Comparison of ENCODE assay signal across 13 mouse cellular contexts in genomic region chr11:115857936-115858335, GRCm38 (mm10). TPM values are rescaled to one million over a fixed set of nuclear protein-coding genes. Genes with fewer than 3 reads are reported as not detected.
A peak's percentile ranks its signal among the peaks of the same experiment; 100 is the strongest.
DNase-seq lines count a peak whose midpoint lies in the region; ATAC-seq lines count a peak whose summit lies in the region.
"Had no signal": no experiment of that assay in that cellular context is flagged by ENCODE, and none has a peak within 500 bp of the region (broad histone marks: within the 10 kb centered on the region; RNA-seq: fewer than 3 reads in every experiment).

No protein-coding gene starts in this region.

- 0 out of 2 replicates have a peak overlapping the region, but pooled peaks have one; percentile 2 for H3K4me3 ChIP-seq in intestine, embryonic 15.5 days (replicated peaks)
- H3K4me3 ChIP-seq in intestine, embryonic 16.5 days (ENCODE audit: low read length) = no peak overlapping the region
- no peak overlapping the region for H3K4me3 ChIP-seq in neural tube, embryonic 13.5 days
- no peak overlapping the region for H3K4me3 ChIP-seq in midbrain, embryonic 15.5 days
- H3K4me3 ChIP-seq: midbrain, embryonic 13.5 days had no signal

- H3K9ac ChIP-seq in intestine, embryonic 15.5 days = no peak overlapping the region
- H3K9ac ChIP-seq in intestine, embryonic 16.5 days (ENCODE audit: low read depth, low read length) = no peak overlapping the region
- no peak overlapping the region for H3K9ac ChIP-seq in neural tube, embryonic 13.5 days
- no peak overlapping the region for H3K9ac ChIP-seq in midbrain, embryonic 15.5 days
- H3K9ac ChIP-seq: midbrain, embryonic 13.5 days had no signal

- H3K27me3 ChIP-seq in intestine, embryonic 15.5 days (replicated peaks) = peaks cover 35% of the 10 kb centered on the region
- H3K27me3 ChIP-seq in intestine, embryonic 16.5 days (replicated peaks; ENCODE audit: control insufficient read depth, insufficient read depth, low read length) = peaks cover 31% of the 10 kb centered on the region
- H3K27me3 ChIP-seq in neural tube, embryonic 13.5 days = peaks cover 62% of the 10 kb centered on the region
- peaks cover 48% of the 10 kb centered on the region for H3K27me3 ChIP-seq in midbrain, embryonic 15.5 days (replicated peaks)

- H3K9me3 ChIP-seq in intestine, embryonic 15.5 days = no peaks in the 10 kb centered on the region
- no peaks in the 10 kb centered on the region for H3K9me3 ChIP-seq in intestine, embryonic 16.5 days (ENCODE audit: control insufficient read depth, low read length)
- H3K9me3 ChIP-seq in neural tube, embryonic 13.5 days = no peaks in the 10 kb centered on the region
- no peaks in the 10 kb centered on the region for H3K9me3 ChIP-seq in midbrain, embryonic 15.5 days
- H3K9me3 ChIP-seq: midbrain, embryonic 13.5 days had no signal

- H3K4me2 ChIP-seq in intestine, embryonic 15.5 days (replicated peaks) = no peak overlapping the region
- H3K4me2 ChIP-seq in intestine, embryonic 16.5 days (ENCODE audit: low read depth, low read length) = no peak overlapping the region
- peak overlapping the region; percentile 21; the same call in 1 of the 2 replicates for H3K4me2 ChIP-seq in neural tube, embryonic 13.5 days
- H3K4me2 ChIP-seq in midbrain, embryonic 15.5 days = no peak overlapping the region
- H3K4me2 ChIP-seq: midbrain, embryonic 13.5 days had no signal

- H3K27ac ChIP-seq in intestine, embryonic 15.5 days = no peak overlapping the region
- no peak overlapping the region for H3K27ac ChIP-seq in intestine, embryonic 16.5 days (ENCODE audit: low read length)
- H3K27ac ChIP-seq in neural tube, embryonic 13.5 days (replicated peaks) = no peak overlapping the region
- H3K27ac ChIP-seq in midbrain, embryonic 15.5 days = no peak overlapping the region
- H3K27ac ChIP-seq: midbrain, embryonic 13.5 days had no signal

- peak; percentile 43 to 51 for DNase-seq in cerebellum, postnatal 14 days
- DNase-seq in cerebellum, adult 18-20 months = no peak
- no peak for DNase-seq in neural tube, embryonic 10.5 days (ENCODE audit: extremely low spot score, low spot score)
- DNase-seq in layer of hippocampus, postnatal 25 days (ENCODE audit: extremely low spot score in 1 of 2, low spot score in 1 of 2) = no peak
- DNase-seq: cerebellum, adult 11-12 months; lung, postnatal 10 days; right cerebral cortex, postnatal 14 days; thymus, adult 2 months had no signal

- 53% methylated on average over 13 of the region's 13 CpGs for WGBS in intestine, embryonic 15.5 days
- 52% methylated on average over 13 of the region's 13 CpGs for WGBS in intestine, embryonic 16.5 days
- 43% methylated on average over 13 of the region's 13 CpGs for WGBS in neural tube, embryonic 13.5 days
- WGBS in midbrain, embryonic 15.5 days = 47% methylated on average over 13 of the region's 13 CpGs

- ATAC-seq in intestine, embryonic 15.5 days = no peak
- ATAC-seq in intestine, embryonic 16.5 days = no peak
- ATAC-seq in neural tube, embryonic 13.5 days (ENCODE audit: low read depth) = no peak
- ATAC-seq in midbrain, embryonic 15.5 days (replicated peaks) = no peak
- ATAC-seq: midbrain, embryonic 13.5 days had no signal

- H3K4me1 ChIP-seq in intestine, embryonic 15.5 days (replicated peaks) = peaks cover 16% of the 10 kb centered on the region
- peaks cover 11% of the 10 kb centered on the region; the same call in 1 of the 2 replicates for H3K4me1 ChIP-seq in intestine, embryonic 16.5 days (ENCODE audit: control insufficient read depth, insufficient read depth, low read length)
- H3K4me1 ChIP-seq in neural tube, embryonic 13.5 days (replicated peaks) = peaks cover 19% of the 10 kb centered on the region
- H3K4me1 ChIP-seq in midbrain, embryonic 15.5 days = peaks cover 20% of the 10 kb centered on the region

- H3K36me3 ChIP-seq in intestine, embryonic 15.5 days = peaks cover 21% of the 10 kb centered on the region
- peaks cover 5% of the 10 kb centered on the region; the same call in 1 of the 2 replicates for H3K36me3 ChIP-seq in intestine, embryonic 16.5 days (ENCODE audit: control insufficient read depth, insufficient read depth, low read length)
- no peaks in the 10 kb centered on the region for H3K36me3 ChIP-seq in neural tube, embryonic 13.5 days
- H3K36me3 ChIP-seq in midbrain, embryonic 15.5 days (replicated peaks) = no peaks in the 10 kb centered on the region
- H3K36me3 ChIP-seq: midbrain, embryonic 13.5 days had no signal

RNA-seq across cellular contexts. Expression of gene Myo15b, which starts 0.3 kb away (rescaled TPM):
- polyA plus RNA-seq in intestine, embryonic 15.5 days (2015; fragmentation: Nextera tagmentation; extraction: Ambion mirVana) = 95.2 and 111 TPM in 2 replicates
- polyA plus RNA-seq in intestine, embryonic 16.5 days (2015; fragmentation: Nextera tagmentation; extraction: Ambion mirVana) = 168 and 230 TPM in 2 replicates
- 0.10 TPM in 1 of 2 replicates, not detected in the other for polyA plus RNA-seq in neural tube, embryonic 13.5 days (2015; fragmentation: Nextera tagmentation; extraction: Ambion mirVana)
- total RNA-seq in layer of hippocampus, postnatal 25 days (2021) = under 1 TPM; 0.27 to 0.28 TPM
- 0.03 and 0.10 TPM in 2 replicates for polyA plus RNA-seq in midbrain, embryonic 15.5 days (2015; fragmentation: Nextera tagmentation; extraction: Ambion mirVana)

RNA-seq across cellular contexts. Expression of gene Llgl2, which starts 34.1 kb away (rescaled TPM):
- 77.2 and 80.6 TPM in 2 replicates for polyA plus RNA-seq in intestine, embryonic 15.5 days (2015; fragmentation: Nextera tagmentation; extraction: Ambion mirVana)
- polyA plus RNA-seq in intestine, embryonic 16.5 days (2015; fragmentation: Nextera tagmentation; extraction: Ambion mirVana) = 102 and 107 TPM in 2 replicates
- polyA plus RNA-seq in neural tube, embryonic 13.5 days (2015; fragmentation: Nextera tagmentation; extraction: Ambion mirVana) = 1.4 and 1.8 TPM in 2 replicates
- total RNA-seq in layer of hippocampus, postnatal 25 days (2021) = 1 to 10 TPM; 1.0 to 2.3 TPM
- 0.84 and 1.0 TPM in 2 replicates for polyA plus RNA-seq in midbrain, embryonic 15.5 days (2015; fragmentation: Nextera tagmentation; extraction: Ambion mirVana)

RNA-seq across cellular contexts. Expression of gene Smim5, which starts 41.8 kb away (rescaled TPM):
- 1.6 and 3.0 TPM in 2 replicates for polyA plus RNA-seq in intestine, embryonic 15.5 days (2015; fragmentation: Nextera tagmentation; extraction: Ambion mirVana)
- polyA plus RNA-seq in intestine, embryonic 16.5 days (2015; fragmentation: Nextera tagmentation; extraction: Ambion mirVana) = 1.6 and 3.1 TPM in 2 replicates
- polyA plus RNA-seq in neural tube, embryonic 13.5 days (2015; fragmentation: Nextera tagmentation; extraction: Ambion mirVana) = 0.85 and 1.7 TPM in 2 replicates
- total RNA-seq in layer of hippocampus, postnatal 25 days (2021) = 1 to 10 TPM in 1 of 2 experiments, under 1 TPM in 1; 0.54 to 1.2 TPM
- 1.2 and 1.4 TPM in 2 replicates for polyA plus RNA-seq in midbrain, embryonic 15.5 days (2015; fragmentation: Nextera tagmentation; extraction: Ambion mirVana)

RNA-seq across cellular contexts. Expression of gene Tsen54, which starts 43.4 kb away (rescaled TPM):
- 31.3 and 34.9 TPM in 2 replicates for polyA plus RNA-seq in intestine, embryonic 15.5 days (2015; fragmentation: Nextera tagmentation; extraction: Ambion mirVana)
- 34.2 and 37.7 TPM in 2 replicates for polyA plus RNA-seq in intestine, embryonic 16.5 days (2015; fragmentation: Nextera tagmentation; extraction: Ambion mirVana)
- 22.7 and 23.4 TPM in 2 replicates for polyA plus RNA-seq in neural tube, embryonic 13.5 days (2015; fragmentation: Nextera tagmentation; extraction: Ambion mirVana)
- total RNA-seq in layer of hippocampus, postnatal 25 days (2021) = 10 to 100 TPM in 1 of 2 experiments, 1 to 10 TPM in 1; 9.4 to 10.9 TPM
- 24.8 and 27.9 TPM in 2 replicates for polyA plus RNA-seq in midbrain, embryonic 15.5 days (2015; fragmentation: Nextera tagmentation; extraction: Ambion mirVana)

RNA-seq across cellular contexts. Expression of gene Caskin2, which starts 44.5 kb away (rescaled TPM):
- polyA plus RNA-seq in intestine, embryonic 15.5 days (2015; fragmentation: Nextera tagmentation; extraction: Ambion mirVana) = 12.0 and 12.1 TPM in 2 replicates
- 11.2 and 11.7 TPM in 2 replicates for polyA plus RNA-seq in intestine, embryonic 16.5 days (2015; fragmentation: Nextera tagmentation; extraction: Ambion mirVana)
- 13.8 and 15.2 TPM in 2 replicates for polyA plus RNA-seq in neural tube, embryonic 13.5 days (2015; fragmentation: Nextera tagmentation; extraction: Ambion mirVana)
- total RNA-seq in layer of hippocampus, postnatal 25 days (2021) = 10 to 100 TPM; 19.9 to 21.8 TPM
- polyA plus RNA-seq in midbrain, embryonic 15.5 days (2015; fragmentation: Nextera tagmentation; extraction: Ambion mirVana) = 9.4 and 11.1 TPM in 2 replicates

Comparison
In these comparisons a context has a peak if more than half of its experiments do, and no peak if none do; other contexts are left out.
1. DNase-seq: peak in cerebellum, postnatal 14 days (2 of 2); none in cerebellum, adult 18-20 months (0 of 2), neural tube, embryonic 10.5 days (single experiment) and layer of hippocampus, postnatal 25 days (0 of 2).
2. RNA of gene Myo15b, which starts 0.3 kb away (polyA plus RNA-seq): 168 to 230 TPM in intestine, embryonic 16.5 days and 95.2 to 111 TPM in intestine, embryonic 15.5 days; 0.03 to 0.10 TPM in midbrain, embryonic 15.5 days and 0.10 TPM in neural tube, embryonic 13.5 days; every median in the first group is over 10 times any median in the second.
3. RNA of gene Llgl2, which starts 34.1 kb away (polyA plus RNA-seq): 102 to 107 TPM in intestine, embryonic 16.5 days and 77.2 to 80.6 TPM in intestine, embryonic 15.5 days; 1.4 to 1.8 TPM in neural tube, embryonic 13.5 days and 0.84 to 1.0 TPM in midbrain, embryonic 15.5 days; every median in the first group is over 10 times any median in the second.